Mouse (Mus musculus) ZHBTc4 (cell line): ENCODE measurements around the gene Stoml1.
A peak's percentile ranks its signal among the peaks of the same experiment; 100 is the strongest.

Experiments
- DNase-seq: peaks from one replicate; pipeline ENCODE4 v3.0.0-alpha.2; 2011; ENCODE audit warnings: low read depth, low spot score

The Stoml1 gene

DNA sequence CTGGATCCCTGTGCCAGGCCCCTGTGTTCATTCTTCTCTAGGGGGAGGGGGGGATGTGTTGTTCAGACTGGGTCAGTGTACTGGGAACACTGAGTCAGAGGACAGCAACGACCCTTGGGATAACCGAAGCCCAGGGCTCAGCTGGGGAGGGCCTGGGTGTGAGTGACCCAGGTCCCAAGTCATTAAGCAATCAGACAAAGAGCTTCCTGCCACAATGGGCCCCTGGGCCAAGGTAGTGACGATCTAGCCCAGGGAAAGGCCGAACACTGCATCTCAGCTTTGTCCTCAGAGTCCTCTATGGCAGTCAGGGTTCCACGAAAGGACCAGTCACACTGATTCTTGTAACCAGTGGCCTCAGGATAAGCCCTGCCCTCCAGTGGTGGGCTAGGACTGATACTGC, 50.2 kb downstream of the Stoml1 start:
- no peak for DNase-seq

GRCm38 (mm10) chr9:58303599-58304271, 50.8 kb downstream of the Stoml1 start:
- no peak for DNase-seq

GRCm38 (mm10) chr9:58305686-58306085, 52.7 kb downstream of the Stoml1 start:
- no peak for DNase-seq

DNA sequence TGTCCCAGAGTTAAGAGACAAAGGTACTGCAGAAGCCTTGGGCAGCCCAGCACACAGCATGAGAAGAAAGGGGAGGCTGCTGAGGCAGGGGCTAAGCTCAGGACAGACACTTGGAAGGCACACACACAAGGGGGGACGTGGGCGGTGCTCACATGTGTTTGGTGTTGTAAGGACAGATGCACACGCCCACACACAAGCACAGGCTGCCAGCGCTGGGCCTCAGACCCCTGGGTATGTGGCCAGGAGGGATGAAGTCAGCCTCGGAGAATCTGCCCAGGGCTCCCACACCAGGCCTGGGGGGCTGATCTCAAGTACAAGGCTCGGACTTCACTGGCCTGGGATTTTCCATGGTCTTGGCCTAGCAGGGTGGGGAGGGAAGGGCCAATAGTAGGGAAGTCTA, 55.4 kb downstream of the Stoml1 start:
- DNase-seq = no peak

DNA sequence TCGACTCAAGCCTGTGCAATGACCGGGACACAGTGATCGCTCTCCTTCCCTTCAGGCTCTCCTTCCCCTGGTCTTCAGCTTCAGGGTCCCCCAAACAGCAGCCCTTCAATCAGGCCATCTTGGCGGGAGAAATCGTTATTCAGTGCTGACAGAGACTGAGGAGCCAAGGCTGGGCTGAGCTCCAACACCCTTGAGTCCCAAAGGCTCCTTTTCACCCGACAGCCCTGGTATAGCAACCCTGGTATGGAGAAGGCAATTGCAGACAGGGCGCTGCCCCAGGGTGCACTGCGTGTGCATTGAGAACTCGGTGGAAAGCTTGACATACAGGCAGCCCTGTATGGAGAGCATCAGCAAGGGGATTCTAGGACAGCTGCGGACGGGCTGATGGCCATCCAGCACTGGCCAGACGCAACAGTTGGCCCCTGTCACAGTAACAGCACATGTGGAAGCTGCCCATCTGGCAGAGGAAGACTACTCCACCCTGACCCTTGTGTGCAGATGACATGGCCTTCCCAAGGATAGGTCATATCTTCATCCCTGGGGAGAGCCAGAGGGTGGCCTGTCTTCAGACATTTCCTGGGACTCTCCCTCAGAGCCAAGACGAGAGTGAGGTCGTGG, 57.2 kb downstream of the Stoml1 start:
- no peak for DNase-seq

DNA sequence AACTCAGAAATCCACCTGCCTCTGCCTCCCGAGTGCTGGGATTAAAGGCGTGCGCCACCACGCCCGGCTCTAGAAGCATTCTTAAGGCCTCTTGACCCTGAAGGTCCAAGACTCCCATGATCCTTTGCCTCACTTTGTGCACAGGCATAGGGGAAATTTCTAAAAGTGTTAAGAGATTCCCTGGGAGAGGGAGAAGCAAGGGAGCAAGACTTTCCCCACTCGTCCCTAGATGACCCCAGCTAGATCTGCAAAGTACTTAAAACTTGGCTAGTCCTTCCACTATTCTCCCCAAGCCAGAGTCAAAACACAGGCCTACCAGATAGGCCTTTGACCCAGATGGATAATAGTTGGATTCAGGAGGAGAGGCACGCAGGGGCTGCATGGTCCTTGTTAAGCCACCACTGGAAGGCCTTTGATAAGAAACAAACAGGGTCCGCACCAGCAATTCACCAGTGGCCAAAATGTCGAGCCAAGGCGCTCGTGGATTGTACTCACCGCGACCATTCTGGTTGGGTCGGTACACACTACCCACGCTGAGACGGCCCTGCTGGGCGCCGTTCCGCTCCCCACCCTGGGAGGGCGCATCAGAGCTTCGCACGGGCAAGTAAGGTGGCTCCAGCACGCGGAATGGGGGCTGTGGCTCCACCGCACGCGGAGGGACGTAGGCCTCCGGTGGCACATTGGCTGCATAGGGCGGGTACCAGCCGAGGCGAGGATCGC, 58.4 kb downstream of the Stoml1 start:
- peak; percentile 86 for DNase-seq
